Mouse (Mus musculus) CH12.LX (cell line): ENCODE measurements around the gene Mroh3. TPM values are rescaled to one million over a fixed set of nuclear protein-coding genes. Genes with fewer than 3 reads are reported as not detected.

Experiments
- DNase-seq: peaks from one replicate; pipeline ENCODE4 v3.0.0-alpha.2; 2013; ENCODE audit errors: extremely low read depth
- H3K27ac ChIP-seq: 2 replicates; pipeline ENCODE4 v1.5.1; 2012; ENCODE audit warnings: low read depth, mild to moderate bottlenecking, control low read depth, moderate library complexity; ENCODE audit not compliant: insufficient read depth
- H3K27me3 ChIP-seq: replicated peaks from 2 replicates; pipeline ENCODE3; 2012; ENCODE audit warnings: inconsistent platforms
- H3K36me3 ChIP-seq, 2 experiments: replicated peaks in 1 of 2; 2 replicates each; pipeline versions ENCODE3 to v1.6.1; 2012; ENCODE audit warnings: inconsistent platforms in 1 of 2, low read length in 1 of 2, mild to moderate bottlenecking in 1 of 2, mixed read lengths in 1 of 2, moderate library complexity in 1 of 2; ENCODE audit not compliant: control insufficient read depth in 1 of 2, insufficient read depth in 1 of 2
- H3K4me1 ChIP-seq, 2 experiments: 2 replicates each; pipeline ENCODE4 v1.6.1; 2012; ENCODE audit warnings: inconsistent platforms in 1 of 2, moderate library complexity in 1 of 2; ENCODE audit not compliant: insufficient read depth in 2 of 2, control insufficient read depth in 1 of 2
- H3K4me2 ChIP-seq: 2 replicates; pipeline ENCODE4 v1.6.1; 2012; ENCODE audit warnings: low read depth, mild to moderate bottlenecking, control low read depth; ENCODE audit not compliant: poor library complexity, insufficient read depth, severe bottlenecking
- H3K4me3 ChIP-seq, 3 experiments: fragments of 150-350 bp in 1 of 3; sonication (generic) in 1 of 3; replicated peaks in 1 of 3; 2 replicates each; pipeline versions ENCODE3 to v1.5.1; 2011 to 2012; ENCODE audit warnings: low read depth in 2 of 3, low read length in 2 of 3, mild to moderate bottlenecking in 2 of 3, moderate library complexity in 2 of 3, control low read depth in 1 of 3, improper control_type of control experiment in 1 of 3, inconsistent platforms in 1 of 3, mixed read lengths in 1 of 3; ENCODE audit not compliant: poor library complexity in 1 of 3
- H3K79me2 ChIP-seq: replicated peaks from 2 replicates; pipeline ENCODE4 v1.6.1; 2012; ENCODE audit warnings: mild to moderate bottlenecking, moderate library complexity; ENCODE audit not compliant: control insufficient read depth, poor library complexity, insufficient read depth, severe bottlenecking; ENCODE audit errors: extremely low read depth
- H3K9ac ChIP-seq: 2 replicates; pipeline ENCODE4 v1.6.1; 2012; ENCODE audit warnings: low read depth, mild to moderate bottlenecking, control low read depth, moderate library complexity; ENCODE audit not compliant: insufficient read depth
- H3K9me3 ChIP-seq: replicated peaks from 2 replicates; pipeline ENCODE3; 2012; ENCODE audit warnings: low read length, inconsistent platforms, mixed read lengths
- BHLHE40 ChIP-seq: IDR thresholded peaks from 2 replicates; pipeline ENCODE4 v1.6.1; 2011; ENCODE audit warnings: mild to moderate bottlenecking, low read depth, low read length, improper control_type of control experiment
- CHD1 ChIP-seq: IDR thresholded peaks from 2 replicates; pipeline ENCODE4 v1.6.1; 2012; ENCODE audit warnings: low read depth, low read length, improper control_type of control experiment, inconsistent platforms
- CTCF ChIP-seq, 2 experiments: IDR thresholded peaks in 1 of 2; conservative IDR thresholded peaks in 1 of 2; 2 replicates each; pipeline ENCODE4 v1.5.1; 2011 to 2012; ENCODE audit warnings: low read depth in 2 of 2, low read length in 2 of 2, improper control_type of control experiment in 1 of 2, inconsistent platforms in 1 of 2, mild to moderate bottlenecking in 1 of 2, moderate library complexity in 1 of 2
- EP300 ChIP-seq: IDR thresholded peaks from 2 replicates; pipeline ENCODE4 v1.6.1; 2011; ENCODE audit warnings: low read length, improper control_type of control experiment
- ETS1 ChIP-seq: conservative IDR thresholded peaks from 2 replicates; pipeline ENCODE4 v1.6.1; 2012; ENCODE audit warnings: low read depth, mild to moderate bottlenecking, inconsistent platforms, low read length, improper control_type of control experiment, moderate library complexity
- IRF4 ChIP-seq: IDR thresholded peaks from 2 replicates; pipeline ENCODE4 v1.6.1; 2014; ENCODE audit warnings: low read depth, mild to moderate bottlenecking, inconsistent platforms, low read length, improper control_type of control experiment
- MAFK ChIP-seq: IDR thresholded peaks from 2 replicates; pipeline ENCODE4 v1.6.1; 2011; ENCODE audit warnings: low read length, improper control_type of control experiment; ENCODE audit not compliant: insufficient replicate concordance
- MEF2A ChIP-seq: IDR thresholded peaks from 2 replicates; pipeline ENCODE4 v1.6.1; 2014; ENCODE audit warnings: low read depth, mild to moderate bottlenecking, inconsistent platforms, low read length, improper control_type of control experiment, borderline replicate concordance
- NRF1 ChIP-seq: IDR thresholded peaks from 2 replicates; pipeline ENCODE4 v1.6.1; 2014; ENCODE audit warnings: low read depth, mild to moderate bottlenecking, inconsistent platforms, low read length, improper control_type of control experiment, moderate library complexity
- PAX5 ChIP-seq: IDR thresholded peaks from 2 replicates; pipeline ENCODE4 v1.6.1; 2012; ENCODE audit warnings: low read length, inconsistent platforms, mixed read lengths
- POLR2A ChIP-seq: IDR thresholded peaks from 2 replicates; pipeline ENCODE4 v1.6.1; 2011; ENCODE audit warnings: low read depth, mild to moderate bottlenecking, improper control_type of control experiment, low read length
- POLR2AphosphoS2 ChIP-seq: IDR thresholded peaks from 2 replicates; pipeline ENCODE4 v1.6.1; 2011; ENCODE audit warnings: low read depth, low read length, improper control_type of control experiment
- RAD21 ChIP-seq: IDR thresholded peaks from 2 replicates; pipeline ENCODE4 v1.6.1; 2011; ENCODE audit warnings: low read depth, mild to moderate bottlenecking, low read length, improper control_type of control experiment, moderate library complexity
- RCOR1 ChIP-seq: conservative IDR thresholded peaks from 2 replicates; pipeline ENCODE4 v1.6.1; 2012; ENCODE audit warnings: low read depth, mild to moderate bottlenecking, inconsistent platforms, low read length, improper control_type of control experiment
- SMC3 ChIP-seq: IDR thresholded peaks from 2 replicates; pipeline ENCODE4 v1.6.1; 2011; ENCODE audit warnings: low read depth, low read length, improper control_type of control experiment
- TBP ChIP-seq: conservative IDR thresholded peaks from 2 replicates; pipeline ENCODE4 v1.6.1; 2011; ENCODE audit warnings: low read depth, low read length, improper control_type of control experiment
- UBTF ChIP-seq: IDR thresholded peaks from 2 replicates; pipeline ENCODE4 v1.6.1; 2012; ENCODE audit warnings: low read depth, mild to moderate bottlenecking, inconsistent platforms, low read length, improper control_type of control experiment, moderate library complexity
- ZC3H11A ChIP-seq: IDR thresholded peaks from 2 replicates; pipeline ENCODE4 v1.6.1; 2012; ENCODE audit warnings: low read depth, mild to moderate bottlenecking, inconsistent platforms, low read length, improper control_type of control experiment
- ZMIZ1 ChIP-seq: IDR thresholded peaks from 2 replicates; pipeline ENCODE4 v1.6.1; 2012; ENCODE audit warnings: low read depth, mild to moderate bottlenecking, inconsistent platforms, low read length, improper control_type of control experiment
- dilution Hi-C: fragments of 300-500 bp; cut with MboI; formaldehyde crosslinking; loops from 2 replicates; pipeline ENCODE4 v1.14.3; 2020; ENCODE audit warnings: low sequenced_read_pairs; ENCODE audit not compliant: extremely low pct_unique_long_range_greater_than_20kb, extremely low pct_ligation_motif_present
- in situ Hi-C: fragments of 300-500 bp; cut with MboI; formaldehyde crosslinking; loops from 3 replicates; pipeline ENCODE4 v1.14.3; 2019; ENCODE audit warnings: low sequenced_read_pairs, low pct_ligation_motif_present, low pct_unique_long_range_greater_than_20kb, mixed read lengths
- polyA plus RNA-seq: library from polyadenylated mRNA; unstranded; fragments of >175 nt; gene quantifications from 2 replicates; pipeline ENCODE4 v1.2.1, GENCODE M21; 2012; ENCODE audit warnings: low read depth; ENCODE audit not compliant: insufficient read length
- total RNA-seq, 2 experiments: library from RNA; depleted of rRNA; stranded (reverse); fragments of 300-350 nt in 1 of 2; fragments of >200 nt in 1 of 2; gene quantifications; 2 replicates each; pipeline ENCODE4 v1.2.3; 2012 to 2014

Gene Mroh3
- total and polyA plus RNA-seq, 3 experiments = not detected

DNA sequence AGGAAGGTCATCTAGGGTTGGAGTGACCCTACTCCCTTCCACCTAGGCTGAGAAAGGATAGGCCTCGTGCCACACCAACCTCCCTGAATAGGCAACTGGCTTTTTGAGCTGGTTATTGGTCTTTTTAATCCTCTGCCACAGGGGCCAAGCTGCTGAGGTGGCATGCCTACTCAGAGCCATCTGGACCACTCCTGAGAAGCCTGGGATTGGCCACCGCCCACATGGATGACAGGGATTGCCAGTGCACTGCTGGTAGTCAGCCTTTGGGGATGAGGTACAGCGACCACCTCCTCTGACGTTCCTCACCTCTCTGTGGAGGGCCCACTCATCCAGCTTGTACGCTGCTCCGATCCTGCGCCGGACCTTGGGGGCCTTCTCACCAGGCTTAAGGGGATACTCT is 13.2 kb upstream of the Mroh3 start:
- Histone ChIP-seq H3K4me3 (no peak overlapping the region), H3K27ac (no peak overlapping the region), H3K79me2 (no peaks in the 10 kb centered on the region), H3K9ac (no peak overlapping the region), H3K4me1 (peaks cover 7 to 20% of the 10 kb centered on the region in 2 experiments), H3K36me3 (no peaks in the 10 kb centered on the region), H3K4me2 (no peak overlapping the region), H3K9me3 (no peaks in the 10 kb centered on the region), H3K27me3 (peaks cover 2% of the 10 kb centered on the region)
- in situ Hi-C loops = no loop called here
- DNase-seq = no peak
- TF ChIP-seq NRF1 = no peak
- TF ChIP-seq RCOR1 = no peak
- TF ChIP-seq CTCF (conservative IDR thresholded peaks at IDR 0.05 in 1 of 2, IDR thresholded peaks at IDR 0.05 in 1 of 2; ENCODE audit: low read depth in 2 of 2, low read length in 2 of 2) = no peak
- TF ChIP-seq ETS1 = no peak
- TF ChIP-seq SMC3 = no peak
- TF ChIP-seq POLR2A = no peak
- TF ChIP-seq ZMIZ1 = no peak
- TF ChIP-seq, all 38 proteins: peak for 0
- dilution Hi-C loops = no loop called here

DNA sequence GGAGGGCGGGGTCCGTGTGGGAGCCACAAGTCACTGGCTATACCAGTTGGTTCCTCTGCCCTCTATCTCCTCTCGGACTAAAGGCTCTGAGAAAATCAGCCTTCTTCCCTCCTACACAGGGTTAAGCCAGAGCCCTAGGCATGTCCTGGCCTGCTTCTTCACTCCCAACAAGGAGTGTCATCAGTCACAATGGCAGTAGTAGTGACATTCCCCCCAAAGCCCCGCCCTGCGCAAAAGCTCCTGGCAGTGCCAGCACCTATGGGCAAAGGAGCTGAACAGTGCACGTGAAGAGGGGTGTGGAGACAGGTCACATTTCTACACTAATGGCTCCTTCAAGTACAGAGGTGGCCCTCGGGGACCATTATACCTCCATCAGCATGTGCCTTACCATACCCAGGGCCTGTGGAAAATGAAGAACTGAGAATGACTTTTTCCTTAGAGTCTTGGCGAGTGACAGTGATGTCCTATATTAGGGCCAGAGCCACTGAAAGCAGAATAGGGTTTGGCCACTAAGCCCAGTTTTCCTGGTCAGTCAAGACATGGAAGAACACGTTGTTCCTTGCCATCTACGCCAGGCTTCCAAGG is 11.2 kb upstream of the Mroh3 start:
- Histone ChIP-seq H3K36me3 (no peaks in the 10 kb centered on the region), H3K4me1 (peaks cover 7 to 15% of the 10 kb centered on the region in 2 experiments), H3K27me3 (peaks cover 2% of the 10 kb centered on the region), H3K27ac (no peak overlapping the region), H3K4me2 (no peak overlapping the region), H3K79me2 (no peaks in the 10 kb centered on the region), H3K9ac (no peak overlapping the region), H3K9me3 (no peaks in the 10 kb centered on the region), H3K4me3 (no peak overlapping the region)
- TF ChIP-seq ZMIZ1 (no peak), TBP (no peak), EP300 (peak; percentile 78), BHLHE40 (peak; percentile 83), ETS1 (peak; percentile 30; the same call in 1 of the 2 replicates), ZC3H11A (no peak), NRF1 (no peak), IRF4 (peak; percentile 65), RCOR1 (0 out of 2 replicates have a peak, but pooled peaks have one; percentile 34)
- dilution Hi-C loops (no loop called here), in situ Hi-C loops (no loop called here)
- peak; percentile 13 for DNase-seq

DNA sequence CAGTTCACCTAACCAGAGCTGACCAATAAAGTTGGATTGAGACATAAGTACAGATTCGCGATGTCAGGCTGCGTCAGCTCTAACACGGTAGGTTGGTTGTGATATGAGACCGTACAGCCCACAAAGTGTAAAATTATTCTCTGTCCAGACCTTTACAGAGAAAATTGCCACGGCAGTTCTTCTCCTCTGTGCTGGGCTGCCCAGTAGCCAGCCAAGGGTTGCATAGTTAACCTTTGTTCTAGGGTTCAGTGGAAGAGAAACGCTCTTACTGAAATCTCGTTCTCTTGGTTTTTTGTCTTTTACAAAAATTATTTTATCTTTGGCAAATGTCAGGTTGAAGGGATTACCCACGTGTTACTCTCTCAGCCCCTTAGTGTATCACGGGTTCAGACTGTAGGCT is 9.8 kb upstream of the Mroh3 start:
- H3K9ac ChIP-seq = no peak overlapping the region
- H3K4me1 ChIP-seq = peaks cover 7 to 15% of the 10 kb centered on the region in 2 experiments
- no peak overlapping the region for H3K4me3 ChIP-seq
- H3K27me3 ChIP-seq = peaks cover 2% of the 10 kb centered on the region
- no peaks in the 10 kb centered on the region for H3K36me3 ChIP-seq
- no peak for TF ChIP-seq CHD1
- TF ChIP-seq MEF2A = no peak
- no peak for TF ChIP-seq CTCF (conservative IDR thresholded peaks at IDR 0.05 in 1 of 2, IDR thresholded peaks at IDR 0.05 in 1 of 2; ENCODE audit: low read depth in 2 of 2, low read length in 2 of 2)
- no peak for TF ChIP-seq BHLHE40
- TF ChIP-seq PAX5 = no peak
- no peak for TF ChIP-seq SMC3
- TF ChIP-seq ETS1 = no peak
- TF ChIP-seq UBTF = no peak
- TF ChIP-seq MAFK = no peak
- no peak for TF ChIP-seq RAD21
- no peak for TF ChIP-seq POLR2AphosphoS2
- no peak overlapping the region for H3K27ac ChIP-seq
- no peak overlapping the region for H3K4me2 ChIP-seq
- H3K79me2 ChIP-seq = no peaks in the 10 kb centered on the region
- H3K9me3 ChIP-seq = no peaks in the 10 kb centered on the region
- in situ Hi-C loops = no loop called here
- dilution Hi-C loops = no loop called here
- DNase-seq = no peak
